Mouse (Mus musculus) right cerebral cortex, adult 2 months (tissue): ENCODE measurements at regions not wholly inside any gene's neighbourhood (a gene's known extent, or its start where the extent isn't known, plus 50 kb on each side); places are given as distances from the start of the nearest gene placed in this dataset.

Experiments
- DNase-seq, 2 experiments: peaks; one replicate each; pipeline ENCODE4 v3.0.0; 2021 to 2022; ENCODE audit warnings: low spot score in 2 of 2

- no peak for DNase-seq
Observed at GRCm38 (mm10) chr2:162734286-162734685, 73.3 kb upstream of the Ptprt start.

DNA sequence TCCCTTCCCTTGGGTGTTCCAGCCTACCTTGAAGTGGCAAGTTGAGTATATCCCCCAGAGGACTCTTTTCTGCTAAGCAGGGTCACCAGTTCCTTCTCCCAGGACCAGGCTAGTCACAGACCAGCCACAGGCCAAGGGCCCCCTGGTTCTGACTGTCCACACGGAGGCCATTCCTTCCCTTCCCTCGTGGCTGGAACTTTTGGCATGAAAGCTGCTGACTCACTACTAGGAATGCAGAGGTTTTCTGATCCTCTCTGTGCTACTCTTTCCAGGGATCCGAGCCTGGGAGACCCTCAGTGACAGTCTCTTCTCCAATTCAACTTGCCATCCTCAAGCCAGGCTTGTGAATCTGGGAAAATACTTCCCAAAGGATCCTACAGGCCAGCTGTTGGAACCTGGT is 59.1 kb upstream of the Ptprt start:
- DNase-seq, result no peak

DNA sequence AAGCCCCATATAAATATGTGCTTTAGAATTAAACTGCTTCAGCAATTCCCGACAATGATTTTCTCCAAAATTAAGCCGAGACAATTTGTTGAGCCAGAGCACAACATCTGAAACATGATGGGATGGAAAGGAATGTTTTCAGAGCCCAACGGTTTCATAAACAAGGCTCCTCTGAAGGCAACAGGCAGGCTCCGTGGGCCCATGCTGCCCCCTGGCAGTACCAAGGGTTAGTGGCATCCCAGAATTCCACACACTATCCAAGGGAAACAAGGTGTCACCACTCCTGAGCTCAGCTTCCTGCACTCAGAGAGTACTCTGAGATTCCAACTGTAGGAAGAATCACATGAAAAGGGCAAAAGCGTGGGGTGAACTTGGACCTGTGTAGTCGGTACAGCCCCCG is 57.5 kb upstream of the Ptprt start:
- peak in 1 of 2 experiments; percentile 18 for DNase-seq

DNA sequence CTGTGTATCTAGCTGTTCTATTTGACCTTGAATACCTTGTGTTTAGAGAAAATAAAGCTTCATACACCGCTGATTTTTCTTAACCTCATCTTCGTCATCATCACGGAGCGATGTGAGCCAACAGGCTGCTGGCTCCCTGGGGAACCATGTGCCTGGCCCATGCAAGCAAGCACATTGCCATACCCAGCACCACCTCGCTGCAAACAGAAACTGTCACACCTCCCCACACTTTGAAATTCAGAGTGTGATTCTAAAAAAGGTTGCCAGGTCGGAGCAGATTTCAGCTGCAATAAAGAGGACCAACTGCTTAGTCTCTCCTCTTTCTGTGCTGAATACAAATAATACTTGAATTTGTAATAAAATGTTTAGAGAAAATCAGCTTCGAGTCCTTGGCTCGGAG is 54.0 kb upstream of the Ptprt start:
- peak; percentile 21 to 25 for DNase-seq

DNA sequence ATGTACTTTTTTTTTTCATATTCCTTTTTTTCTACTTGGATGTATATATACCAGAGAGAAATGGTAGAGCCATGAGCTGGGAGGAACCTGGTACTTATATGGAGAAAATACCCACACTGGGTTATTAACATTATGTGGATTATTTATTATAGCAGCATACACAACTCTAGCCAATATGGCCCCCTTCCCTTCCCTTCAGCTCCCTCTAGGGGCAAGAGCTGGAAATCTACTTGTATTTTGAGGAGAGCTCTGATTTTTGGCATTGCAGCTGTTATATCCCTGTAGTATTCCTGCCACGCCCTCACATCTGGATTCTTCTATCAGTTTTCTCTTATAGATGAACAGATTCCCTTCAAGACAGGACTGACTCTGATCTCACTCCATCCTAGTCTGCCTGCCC is 52.0 kb upstream of the Ptprt start:
- DNase-seq, result no peak

DNA sequence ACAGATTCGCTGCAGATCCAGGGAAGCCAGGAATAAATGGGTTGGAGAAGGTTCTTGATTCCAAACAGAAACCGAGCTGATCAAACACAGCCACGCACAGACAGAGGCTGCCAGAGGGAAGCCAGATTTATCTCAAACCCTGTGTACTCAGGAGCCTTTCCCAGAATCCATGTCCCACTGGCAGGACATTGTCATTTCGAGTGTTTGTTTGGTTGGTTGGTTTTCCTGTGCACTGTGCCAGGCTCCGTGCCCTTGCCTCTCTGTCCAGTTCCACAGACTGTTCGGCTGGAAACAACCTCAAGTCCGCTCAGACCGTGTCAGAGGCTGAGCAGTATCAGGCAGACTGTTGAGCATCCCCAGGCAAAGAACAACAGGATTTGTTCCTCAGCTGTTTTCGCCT is 51.4 kb upstream of the Ptprt start:
- no peak for DNase-seq
